Mouse (Mus musculus) left cerebral cortex, adult 6 months (tissue): ENCODE measurements around the gene Zscan4b. TPM values are rescaled to one million over a fixed set of nuclear protein-coding genes. Genes with fewer than 3 reads are reported as not detected.

Source experiments
- long read RNA-seq, 2 experiments: library from polyadenylated mRNA; unstranded; transcript quantifications; one replicate each; pipeline ENCODE4 v2.0.0; 2019 to 2020
- polyA plus RNA-seq: library from polyadenylated mRNA; unstranded; fragments of <200 nt; fragmentation: Nextera tagmentation; gene quantifications from 2 replicates; pipeline ENCODE4 v1.2.3, GENCODE M21; 2021

The Zscan4b gene
- not detected in 2 replicates for polyA plus RNA-seq
- long read RNA-seq, experiment 1 = 0 reads
- long read RNA-seq, experiment 2 = 0 reads

DNA sequence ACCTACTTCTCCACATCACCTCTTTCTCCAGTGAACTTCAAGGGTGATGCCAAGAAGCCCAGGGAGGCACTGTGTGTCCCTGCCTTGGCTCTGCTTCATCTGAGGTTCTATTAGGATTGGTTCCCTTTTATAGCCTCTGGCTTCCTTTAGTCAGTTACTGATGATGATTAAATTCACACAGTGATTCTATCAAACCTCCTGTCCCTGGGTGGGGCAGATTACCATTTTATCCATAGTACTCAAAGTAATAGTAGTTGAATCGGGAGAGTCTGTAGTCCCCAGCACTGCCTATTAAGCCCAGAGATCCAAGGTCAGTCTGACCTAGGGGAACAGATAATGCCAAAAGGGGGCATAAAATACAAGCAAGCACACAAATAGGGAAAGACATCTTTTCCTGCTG lies at the start of gene Zscan4b:
Gene Zscan4b, minus strand, starts transcription at position 101 of the 400 bp plus-strand sequence.

Other genes starting within 250 kb of the Zscan4b start
- gene Nlrp4b, start 217.3 kb downstream of the Zscan4b start, polyA plus RNA-seq = not detected in 2 replicates
- not detected in 2 replicates for gene Vmn1r71, start 150.7 kb downstream of the Zscan4b start, polyA plus RNA-seq
- gene Zscan4c, start 100.7 kb upstream of the Zscan4b start, polyA plus RNA-seq = not detected in 2 replicates
- not detected in 2 replicates for gene Zscan4-ps1, start 164.6 kb upstream of the Zscan4b start, polyA plus RNA-seq